Mouse (Mus musculus): ENCODE results near the gene Dcdc2b.

Dcdc2b gene

DNA sequence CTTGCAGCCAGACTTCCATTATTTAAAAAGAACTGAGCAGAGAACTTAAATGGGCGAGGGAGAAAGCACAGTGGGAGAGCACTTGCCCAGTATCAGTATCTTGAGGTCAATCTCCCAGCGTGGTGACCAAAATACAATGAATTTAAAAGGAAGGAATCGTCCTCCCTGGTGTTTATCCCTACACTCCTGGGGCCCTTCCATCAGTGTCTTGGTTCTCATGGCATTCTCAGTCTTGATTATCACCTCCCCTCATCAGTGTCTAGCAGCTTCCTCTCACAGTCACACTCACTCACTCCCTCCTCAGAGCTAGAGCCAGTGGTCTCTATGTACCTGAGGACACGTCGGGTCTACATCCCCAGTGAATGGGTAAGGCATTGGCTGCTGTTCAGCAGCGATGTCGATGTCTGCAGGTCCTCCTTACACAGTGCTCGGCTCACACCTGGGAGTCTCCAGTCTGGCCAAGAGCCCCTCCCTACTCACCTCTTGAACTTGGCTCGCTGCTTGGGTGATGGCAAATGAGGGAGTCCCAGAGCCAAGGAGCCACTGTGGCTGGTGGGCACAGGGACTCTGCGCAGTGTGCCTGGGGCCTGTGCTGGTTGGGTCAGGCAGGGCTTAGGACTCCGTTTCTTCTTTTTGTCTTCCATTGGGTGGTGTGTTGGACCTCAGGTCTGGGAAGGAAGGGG is 8.2 kb upstream of the Dcdc2b start:
- DNase-seq (ENCODE audit: extremely low read depth, low read depth, low spot score), result no peak

DNA sequence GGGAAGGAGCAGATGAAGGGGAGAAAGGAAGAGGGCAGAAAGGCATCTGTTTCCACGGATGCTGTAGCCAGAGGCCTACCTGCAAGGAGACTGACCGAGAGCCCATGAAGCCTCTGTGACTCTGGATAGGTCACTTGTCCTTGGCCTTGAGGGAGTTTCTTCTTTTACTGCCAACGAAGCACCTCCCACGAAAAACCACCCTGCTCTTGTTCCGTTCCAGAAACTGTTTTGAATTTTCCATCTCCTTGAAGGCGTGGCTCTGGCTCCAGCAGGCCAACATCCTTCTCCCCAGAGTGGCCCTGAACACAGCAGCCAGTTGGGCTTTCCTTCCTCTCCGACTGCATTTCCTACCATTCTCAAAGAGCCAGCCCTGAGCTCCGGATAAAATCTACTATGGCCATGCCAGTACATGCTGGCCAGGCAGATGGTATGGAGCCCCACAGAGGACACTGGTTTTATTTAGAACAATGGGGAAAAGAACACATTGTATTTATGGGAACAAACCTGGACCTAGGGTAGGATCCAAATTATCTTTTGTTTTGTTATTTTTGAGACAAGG is 7.3 kb upstream of the Dcdc2b start:
- DNase-seq (ENCODE audit: extremely low read depth, low read depth, low spot score), result no peak

DNA sequence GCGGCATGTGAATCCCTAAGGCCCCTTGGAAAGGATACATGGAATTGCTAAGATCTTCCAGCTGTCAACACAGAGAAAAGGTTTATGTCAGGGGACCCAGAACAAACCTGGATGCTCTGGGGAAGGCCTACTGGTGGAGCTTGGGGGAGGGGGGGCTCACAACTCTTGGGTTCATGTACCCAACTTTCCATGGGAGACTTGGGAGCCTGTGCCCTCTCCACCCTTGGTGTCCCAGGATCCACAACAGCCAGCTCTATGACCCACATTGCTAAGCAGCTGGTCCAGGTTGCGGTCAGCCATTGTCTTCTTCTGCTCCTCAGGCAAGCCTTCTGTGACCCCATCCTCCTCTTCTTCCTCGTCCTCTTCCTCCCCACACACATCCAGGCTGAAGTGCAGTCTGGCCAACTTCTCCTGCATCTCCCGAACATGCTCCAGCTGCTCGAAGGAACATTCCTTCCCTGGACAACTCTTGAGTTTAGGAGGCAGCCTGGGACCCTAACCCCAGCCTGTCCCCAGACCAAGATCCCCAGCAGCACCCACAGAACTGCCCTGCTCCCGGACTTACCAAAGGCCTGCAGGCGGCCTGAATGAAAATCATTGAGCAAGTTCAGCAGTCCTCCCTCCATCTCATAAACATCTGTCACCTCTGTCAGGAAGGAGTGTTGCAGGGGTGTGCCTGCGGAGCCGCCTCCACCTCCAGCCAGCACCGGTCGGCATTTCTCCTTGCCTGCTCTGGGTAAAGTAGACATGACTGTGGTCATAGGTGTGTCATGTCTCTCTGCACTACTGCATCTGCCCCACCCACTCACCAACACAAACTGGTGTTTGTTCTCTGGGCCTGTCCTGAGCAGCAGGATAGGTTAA is 6.6 kb upstream of the Dcdc2b start:
- no peak for DNase-seq (ENCODE audit: extremely low read depth, low read depth, low spot score)

DNA sequence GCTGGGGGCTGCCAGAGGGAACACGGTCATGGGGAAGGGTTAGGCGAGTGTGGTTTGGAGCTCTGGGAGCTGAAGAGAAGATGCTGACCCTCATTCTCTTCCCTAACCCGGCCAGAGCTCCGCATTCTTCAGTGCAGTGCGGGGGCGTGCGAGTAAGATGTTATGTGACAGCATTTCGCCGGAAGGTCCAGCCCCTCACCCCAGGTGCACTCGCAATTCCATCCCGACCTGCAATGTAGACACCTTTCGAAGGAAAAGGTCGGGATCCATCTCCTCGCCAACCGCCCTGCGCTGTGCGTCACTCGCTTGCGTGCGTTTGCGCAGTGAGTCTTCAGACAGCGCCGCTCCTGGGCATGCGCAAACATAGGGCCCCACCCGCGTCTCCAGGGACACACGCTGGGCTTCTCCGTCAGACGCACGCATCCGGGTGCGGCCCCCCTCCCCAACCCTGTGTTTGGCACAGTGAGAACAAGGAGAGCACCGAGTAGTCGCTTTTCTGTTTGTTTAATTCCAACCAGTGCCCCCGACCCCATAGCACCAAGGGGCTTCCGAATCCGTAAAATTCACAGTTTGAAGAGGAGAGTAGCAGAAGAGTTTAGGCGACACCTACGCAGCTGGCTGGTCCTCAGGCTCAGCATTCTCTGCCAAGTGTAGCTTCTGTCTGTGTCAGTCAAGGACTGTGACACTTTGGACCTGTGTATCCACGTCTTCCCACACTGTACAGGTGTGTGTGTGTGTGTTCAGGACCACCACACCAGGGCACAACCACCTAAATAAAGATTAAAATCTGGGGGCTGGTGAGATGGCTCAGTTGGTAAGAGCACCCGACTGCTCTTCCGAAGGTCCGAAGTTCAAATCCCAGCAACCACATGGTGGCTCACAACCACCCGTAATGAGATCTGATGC is 5.0 kb upstream of the Dcdc2b start, which contains the start of gene Iqcc:
TSS of gene Iqcc (minus strand) at position 314 of the 906 bp plus-strand sequence.
- no peak for DNase-seq (ENCODE audit: extremely low read depth, low read depth, low spot score)

DNA sequence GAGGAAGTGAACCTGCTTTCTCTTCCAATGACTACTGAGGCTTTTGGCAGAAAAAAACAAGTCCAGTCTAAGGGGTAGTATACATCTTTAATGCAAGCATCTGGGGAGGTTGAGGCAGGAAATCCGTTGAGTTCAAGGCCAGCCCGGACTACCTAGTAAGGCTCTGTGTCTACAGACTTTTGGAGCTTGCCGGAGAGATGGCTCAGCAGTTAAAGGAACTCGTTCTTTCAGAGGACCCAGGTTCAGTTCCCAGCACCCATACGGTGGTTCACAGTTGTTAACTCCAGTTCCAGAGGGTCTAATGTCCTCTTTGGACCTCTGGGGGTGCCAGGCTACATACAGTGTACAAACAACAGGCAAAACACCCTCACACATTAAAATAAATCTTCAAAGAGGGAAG is 4.0 kb upstream of the Dcdc2b start:
- no peak for DNase-seq (ENCODE audit: extremely low read depth, low read depth, low spot score)

DNA sequence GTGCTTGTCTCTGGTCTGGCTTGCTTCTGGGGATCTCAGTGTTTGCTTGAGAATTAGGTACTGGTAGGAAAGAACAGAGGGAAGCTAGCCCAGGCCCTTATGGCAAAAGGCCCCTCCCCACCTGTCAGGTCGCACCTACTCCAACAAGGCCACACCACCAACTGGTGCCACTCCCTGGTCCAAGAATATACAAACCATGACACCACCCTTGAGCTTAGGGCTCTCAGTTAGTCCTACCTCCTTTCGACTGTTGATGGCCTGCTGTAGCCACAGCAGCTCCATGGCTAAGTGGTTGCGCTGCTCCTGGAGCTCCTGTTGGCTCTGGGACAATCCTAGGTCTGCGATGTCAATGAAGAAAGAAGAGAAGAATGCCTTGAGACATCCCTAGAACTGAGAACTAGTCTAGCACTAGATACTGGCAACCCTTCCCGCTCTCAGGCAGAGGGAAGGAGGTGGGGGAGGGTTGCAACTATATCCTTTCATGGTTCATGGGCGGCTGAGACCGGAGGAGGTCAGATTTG is 3.1 kb upstream of the Dcdc2b start:
- no peak for DNase-seq (ENCODE audit: extremely low read depth, low read depth, low spot score)

DNA sequence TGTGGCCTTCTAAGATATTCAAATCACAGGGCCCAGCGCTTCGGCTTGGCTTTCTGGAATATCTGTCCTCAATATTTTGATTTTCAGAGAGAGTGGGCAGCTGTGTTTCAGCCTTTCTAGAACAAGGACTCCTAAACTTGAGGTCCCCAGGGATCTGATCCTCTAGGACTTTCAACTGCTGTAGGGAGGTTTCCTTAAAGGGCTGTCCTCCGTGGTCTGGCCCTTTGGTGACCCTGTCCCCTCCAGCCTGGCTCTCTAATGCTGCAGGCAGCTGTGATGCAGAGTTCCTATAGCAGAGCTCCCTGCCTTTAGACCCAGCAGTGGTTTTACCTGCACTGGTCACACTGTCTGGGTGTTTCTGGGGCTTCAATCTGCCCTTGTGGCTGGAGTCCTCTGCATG is 2.6 kb upstream of the Dcdc2b start:
- DNase-seq (ENCODE audit: extremely low read depth, low read depth, low spot score), result no peak

DNA sequence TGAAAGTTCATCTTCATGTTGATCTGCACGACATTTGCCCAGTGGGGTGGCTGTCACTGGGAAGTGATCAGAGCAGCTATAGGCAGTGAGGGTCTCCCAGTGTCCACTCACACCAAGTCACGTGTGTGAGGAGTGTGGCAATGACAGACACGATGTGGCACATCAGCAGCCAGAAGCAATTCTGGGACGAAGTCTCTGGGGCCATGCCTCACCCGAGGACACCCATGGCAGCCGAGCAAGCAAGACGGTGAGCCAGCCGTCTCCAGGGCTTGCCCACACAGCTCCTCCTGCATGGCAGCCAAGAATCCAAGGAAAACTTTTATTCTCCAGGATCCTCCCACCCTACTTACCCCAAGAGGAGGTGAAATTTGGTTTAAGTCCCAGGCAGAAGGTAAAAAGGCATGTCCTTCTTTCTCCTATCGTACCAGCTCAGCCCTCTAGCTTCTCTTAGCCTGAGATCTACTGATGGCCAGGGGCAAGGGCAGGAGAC is 1.8 kb upstream of the Dcdc2b start:
- no peak for DNase-seq (ENCODE audit: extremely low read depth, low read depth, low spot score)

DNA sequence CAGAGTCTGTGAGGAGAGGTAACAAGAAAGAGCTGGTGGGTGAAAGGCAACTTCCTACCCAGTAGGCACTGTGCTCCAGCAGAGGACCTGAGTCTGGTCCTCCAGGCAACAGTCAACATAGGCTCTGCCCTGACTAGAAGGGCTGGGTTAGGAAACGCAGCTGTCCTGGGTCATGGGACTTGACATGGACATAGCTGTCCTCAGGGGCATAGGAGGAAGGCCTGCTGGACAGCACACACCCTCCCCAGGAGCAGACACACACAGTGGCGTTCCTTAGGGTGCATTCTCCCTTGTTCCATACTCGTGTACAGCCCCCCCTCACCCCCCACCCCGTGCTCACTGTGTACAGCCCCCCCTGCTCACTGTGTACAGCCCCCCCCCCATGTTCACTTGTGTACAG is 3.6 kb downstream of the Dcdc2b start:
- no peak for DNase-seq (ENCODE audit: extremely low read depth, low read depth, low spot score)

DNA sequence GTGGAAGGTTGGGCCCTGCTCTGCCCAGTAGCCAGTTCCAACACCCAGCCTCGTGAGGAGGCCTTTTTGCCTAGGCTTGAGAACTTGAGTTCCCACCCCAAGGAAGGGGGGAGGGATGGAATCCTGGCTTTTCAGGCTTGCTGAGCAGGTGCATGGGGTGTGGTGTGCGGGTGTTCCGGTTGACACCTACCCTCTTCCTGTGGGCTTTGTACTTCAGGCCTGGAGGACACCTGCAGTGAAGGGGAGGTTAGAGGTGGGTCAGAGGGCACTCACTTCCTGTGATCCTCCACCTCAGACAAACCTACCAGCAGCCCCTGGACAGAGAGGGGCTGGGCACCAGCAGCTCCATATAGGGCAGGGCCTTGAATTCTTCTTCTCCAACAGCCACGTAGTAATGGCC is 4.0 kb downstream of the Dcdc2b start:
- no peak for DNase-seq (ENCODE audit: extremely low read depth, low read depth, low spot score)

DNA sequence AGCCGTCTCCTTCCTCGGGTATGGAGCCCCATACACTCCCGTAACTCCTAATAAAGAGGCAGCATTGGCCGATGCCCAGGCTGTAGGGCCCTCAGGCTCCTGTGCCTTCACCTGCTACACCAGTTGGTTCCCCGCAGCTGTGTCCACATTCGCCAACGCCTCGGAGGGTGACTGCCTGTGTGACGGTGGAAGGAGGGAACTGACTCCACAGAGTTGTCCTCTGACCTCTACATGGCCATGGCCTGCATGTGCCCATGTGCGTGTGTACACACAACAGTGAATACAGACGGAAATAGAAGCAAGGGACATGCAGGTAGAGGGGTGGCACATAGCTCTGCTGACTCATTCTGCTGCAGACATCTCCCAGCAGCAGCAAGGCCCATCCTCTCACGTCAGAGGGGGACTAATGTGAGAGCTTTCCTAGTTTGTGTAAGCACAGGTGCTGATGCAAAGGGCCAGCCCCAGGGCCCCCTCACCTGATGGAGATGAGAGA is 4.9 kb downstream of the Dcdc2b start:
- DNase-seq (ENCODE audit: extremely low read depth, low read depth, low spot score), result no peak

DNA sequence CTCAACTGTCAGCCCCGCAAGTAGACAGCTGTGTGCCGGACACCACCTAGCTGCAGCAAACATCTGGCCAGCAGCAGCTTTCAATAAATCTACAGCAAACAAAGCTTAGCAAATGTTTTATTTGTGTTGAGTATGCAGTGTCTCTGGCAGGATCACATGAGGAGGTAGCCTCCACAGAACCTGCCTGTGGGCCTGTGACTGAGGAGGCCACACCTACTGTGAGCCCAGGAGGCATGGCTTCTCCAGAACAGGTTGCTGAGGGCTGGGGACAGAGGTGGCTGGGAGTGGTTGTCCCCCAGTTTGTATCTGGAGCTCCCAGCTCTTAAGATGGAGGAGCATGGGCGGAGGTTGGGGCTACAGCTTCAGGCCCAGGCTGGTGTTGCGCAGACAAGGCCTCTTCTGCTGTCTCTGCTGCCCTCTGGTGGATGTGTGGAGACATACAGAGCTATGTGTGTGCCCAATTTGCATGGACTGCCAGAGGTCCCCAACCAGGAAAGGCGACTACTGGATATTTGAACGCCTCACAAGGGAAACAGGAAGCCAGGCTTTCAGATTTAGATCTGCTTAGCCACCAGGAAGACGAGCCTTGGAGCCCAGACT is 5.5 kb downstream of the Dcdc2b start:
- no peak for DNase-seq (ENCODE audit: extremely low read depth, low read depth, low spot score)

DNA sequence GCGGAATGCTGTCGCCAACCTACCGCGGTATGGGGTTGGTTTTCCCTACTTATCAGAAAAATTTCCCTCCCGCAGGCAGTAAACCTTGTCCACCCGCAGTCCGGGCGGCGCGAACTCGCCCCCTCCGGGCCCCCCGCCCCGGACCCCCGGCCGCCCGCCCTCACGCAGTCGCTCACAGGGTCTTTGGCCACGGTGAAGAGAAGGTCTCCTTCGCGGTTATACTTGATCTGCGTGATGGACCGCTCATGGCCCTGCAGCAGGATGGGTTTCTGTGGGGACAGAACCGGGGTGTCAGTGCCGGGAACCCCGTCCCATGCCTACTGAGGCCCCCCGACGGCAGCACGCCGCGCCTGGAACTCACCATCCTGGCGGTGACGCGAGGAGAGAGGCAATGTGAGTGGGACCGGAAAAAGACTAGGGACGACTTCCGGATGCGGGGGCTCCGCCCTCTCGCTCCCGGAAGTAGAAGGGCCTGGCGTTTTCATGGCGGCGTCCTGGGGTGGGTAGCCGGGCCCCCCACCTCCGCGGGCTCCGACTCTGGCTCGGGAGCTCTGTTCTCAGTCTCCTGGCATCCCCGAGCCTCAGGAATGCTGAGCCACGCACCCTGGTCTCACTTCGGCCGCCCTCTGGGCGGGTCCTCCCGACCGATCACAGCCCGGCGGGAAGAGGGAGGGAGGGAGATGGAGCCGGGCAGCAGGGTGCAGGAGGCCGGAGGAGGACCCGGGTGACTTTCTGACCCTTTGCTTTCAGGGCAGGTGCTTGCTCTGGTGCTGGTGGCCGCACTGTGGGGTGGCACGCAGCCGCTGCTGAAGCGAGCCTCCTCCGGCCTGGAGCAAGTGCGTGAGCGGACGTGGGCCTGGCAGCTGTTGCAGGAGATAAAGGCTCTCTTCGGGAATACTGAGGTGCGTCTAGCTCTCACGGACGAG is 13.6 kb downstream of the Dcdc2b start, which contains the start of the genes Eif3i and Tmem234:
TSS of gene Eif3i (minus strand) at position 416 of the 926 bp plus-strand sequence.
TSS of gene Tmem234 (plus strand) at position 436 of the 926 bp plus-strand sequence.
- no peak for DNase-seq (ENCODE audit: extremely low read depth, low read depth, low spot score)

DNA sequence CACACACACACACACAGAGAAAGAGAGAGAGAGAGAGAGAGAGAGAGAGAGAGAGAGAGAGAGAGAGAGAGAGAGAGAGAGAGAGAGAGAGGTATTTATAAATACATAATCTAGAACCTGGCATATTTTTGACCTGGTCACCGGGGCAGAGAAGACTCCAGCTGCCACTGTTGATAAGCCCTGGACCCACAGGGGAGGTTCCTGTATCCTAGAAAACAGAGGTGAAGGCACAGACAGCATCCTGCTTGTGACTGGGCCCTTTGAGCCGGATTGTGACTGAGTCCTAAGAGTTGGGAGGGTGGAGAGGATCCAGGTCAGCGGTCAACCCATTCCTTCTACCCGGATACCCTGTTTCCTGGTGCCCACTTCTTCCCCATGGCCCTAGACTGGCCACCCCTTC is 25.2 kb downstream of the Dcdc2b start:
- DNase-seq (ENCODE audit: extremely low read depth, low read depth, low spot score), result no peak

DNA sequence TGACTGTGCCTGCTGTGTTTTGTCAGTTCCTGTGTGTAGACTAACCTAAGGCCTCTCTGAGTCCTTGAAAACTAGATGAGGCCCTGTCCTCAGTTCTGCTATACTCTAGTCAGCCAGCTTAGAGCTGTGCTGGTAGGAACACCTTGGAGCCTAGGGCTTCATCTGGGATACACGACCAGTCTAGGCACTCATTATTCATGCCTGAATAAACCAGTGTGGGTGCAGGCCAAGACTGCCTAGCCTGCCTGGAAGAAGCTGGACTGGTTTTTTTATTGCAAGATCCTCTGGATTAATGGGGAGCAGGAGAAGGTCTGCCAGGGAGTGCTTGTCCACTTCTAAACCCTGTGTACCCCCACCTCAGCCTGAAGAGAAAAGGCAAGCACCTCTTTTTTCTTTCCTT is 27.1 kb downstream of the Dcdc2b start:
- DNase-seq (ENCODE audit: extremely low read depth, low read depth, low spot score), result peak; percentile 71

DNA sequence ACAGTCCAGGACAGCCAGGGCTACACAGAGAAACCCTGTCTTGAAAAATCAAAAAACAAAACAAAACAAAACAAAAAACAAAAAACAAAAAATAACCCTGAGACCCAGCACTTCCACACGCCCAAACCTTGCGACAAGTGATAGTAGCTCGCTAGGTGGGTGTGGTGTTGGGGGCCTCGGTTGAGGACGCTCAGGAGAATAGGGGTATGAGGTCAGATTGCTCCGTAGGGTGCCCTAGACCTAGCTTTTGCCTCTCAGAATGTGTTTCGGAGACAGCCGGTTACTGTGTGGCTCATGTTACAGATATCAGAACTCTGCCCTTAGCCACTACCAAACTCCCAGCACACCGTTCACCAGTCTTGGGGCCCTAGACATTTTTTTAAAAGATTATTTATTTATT is 28.3 kb downstream of the Dcdc2b start:
- DNase-seq (ENCODE audit: extremely low read depth, low read depth, low spot score), result no peak

DNA sequence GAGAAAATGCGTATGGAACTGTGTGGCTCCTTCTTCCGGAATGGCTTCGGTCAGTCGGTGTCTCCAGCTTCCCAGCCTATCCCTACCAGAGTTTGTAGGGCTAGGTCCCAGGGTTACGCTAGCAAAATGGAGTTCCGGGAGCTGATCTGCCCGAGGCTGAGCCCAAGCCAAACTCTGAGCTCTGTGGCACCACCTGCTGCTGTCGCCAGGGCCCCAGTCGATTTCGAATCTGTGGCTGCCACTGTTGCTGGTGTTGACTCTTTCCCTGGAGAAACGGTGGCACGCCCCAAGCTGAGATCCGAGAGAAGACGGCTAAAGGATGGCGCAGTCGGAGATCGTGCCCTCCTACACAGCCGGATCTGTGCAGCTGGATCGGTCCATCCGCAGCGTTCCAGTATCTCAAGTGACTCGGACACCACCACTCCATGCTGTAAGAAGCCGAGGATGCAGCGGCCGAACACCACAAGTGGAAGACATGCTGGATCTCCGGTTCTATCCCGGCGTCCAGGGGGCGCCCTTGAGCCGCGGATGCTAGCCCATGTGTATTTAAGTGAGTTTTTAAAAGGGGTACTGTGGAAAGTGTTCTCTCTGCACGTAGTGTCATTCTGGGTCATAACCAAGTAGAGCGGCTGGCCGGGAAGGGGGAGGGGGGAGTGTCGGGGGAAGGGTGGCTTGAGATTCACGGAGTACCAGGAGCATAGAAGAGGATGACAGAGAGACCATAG is 29.0 kb downstream of the Dcdc2b start:
- DNase-seq (ENCODE audit: extremely low read depth, low read depth, low spot score), result no peak

DNA sequence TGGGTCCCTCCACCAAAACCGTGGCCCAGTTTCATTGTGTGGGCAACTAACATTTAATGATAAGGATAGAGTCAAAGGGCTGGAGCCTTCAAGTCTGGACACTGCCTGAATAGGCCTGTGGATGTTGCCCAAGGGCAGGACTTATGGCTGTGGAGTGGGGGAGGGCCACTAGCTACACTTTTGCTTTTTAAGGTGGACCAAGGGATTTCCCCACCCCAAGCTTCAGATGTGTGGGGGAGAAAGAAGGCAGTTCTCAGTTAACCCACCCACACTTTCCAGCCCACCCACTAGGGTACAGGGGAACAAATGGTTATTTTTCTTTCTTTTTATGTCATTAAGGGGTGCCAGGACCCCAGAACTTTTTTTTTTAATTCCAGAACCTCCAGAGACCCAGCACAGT is 29.7 kb downstream of the Dcdc2b start:
- no peak for DNase-seq (ENCODE audit: extremely low read depth, low read depth, low spot score)
